Mouse (Mus musculus) neural tube, embryonic 14.5 days (tissue): ENCODE results near the gene Rasl11a. TPM values are rescaled to one million over a fixed set of nuclear protein-coding genes. Genes with fewer than 3 reads are reported as not detected.

Experiments used
- ATAC-seq: fragments of 200-750 bp; cut with Nextera tagmentation; 2 replicates; pipeline ENCODE4 v1.8.0; 2017; ENCODE audit warnings: low read depth, mild to moderate bottlenecking, moderate TSS enrichment, moderate library complexity
- H3K27ac ChIP-seq: fragments of 300-500 bp; sonication (generic); 2 replicates; pipeline ENCODE4 v1.5.1; 2014; ENCODE audit warnings: low read depth, mild to moderate bottlenecking, control low read depth, low read length, moderate library complexity, mixed read lengths
- H3K27me3 ChIP-seq: fragments of 300-500 bp; sonication (generic); 2 replicates; pipeline ENCODE4 v1.6.1; 2014; ENCODE audit warnings: low read length; ENCODE audit not compliant: control insufficient read depth, insufficient read depth
- H3K36me3 ChIP-seq: fragments of 300-500 bp; sonication (generic); 2 replicates; pipeline ENCODE4 v1.6.1; 2014; ENCODE audit warnings: low read length, mixed read lengths; ENCODE audit not compliant: control insufficient read depth, insufficient read depth
- H3K4me1 ChIP-seq: fragments of 300-500 bp; sonication (generic); 2 replicates; pipeline ENCODE4 v1.6.1; 2014; ENCODE audit warnings: low read length; ENCODE audit not compliant: control insufficient read depth, insufficient read depth
- H3K4me2 ChIP-seq: fragments of 300-500 bp; sonication (generic); 2 replicates; pipeline ENCODE4 v1.6.1; 2014; ENCODE audit warnings: mild to moderate bottlenecking, low read depth, low read length, control low read depth
- H3K4me3 ChIP-seq: fragments of 300-500 bp; sonication (generic); 2 replicates; pipeline ENCODE4 v1.5.1; 2014; ENCODE audit warnings: low read depth, low read length, control low read depth, mixed read lengths
- H3K9ac ChIP-seq: fragments of 300-500 bp; sonication (generic); replicated peaks from 2 replicates; pipeline ENCODE4 v1.6.1; 2014; ENCODE audit warnings: low read depth, mild to moderate bottlenecking, control low read depth, low read length, mixed read lengths
- H3K9me3 ChIP-seq: fragments of 300-500 bp; sonication (generic); 2 replicates; pipeline ENCODE4 v1.6.1; 2016; ENCODE audit warnings: low read length; ENCODE audit not compliant: control insufficient read depth
- WGBS: fragments of 180-500 bp; shearing (Covaris S2); extraction: QIAGEN DNeasy Blood & Tissue Kit; methylation state at CpG from one replicate; pipeline ENCODE4 v1.1.7; 2014; 5-methylcytosine and 5-hydroxymethylcytosine counted together
- polyA plus RNA-seq: library from polyadenylated mRNA; unstranded; fragments of >200 nt; fragmentation: Nextera tagmentation; extraction: Ambion mirVana; gene quantifications from 2 replicates; pipeline ENCODE4 v1.2.1, GENCODE M21; 2014

Rasl11a gene
- polyA plus RNA-seq, 1 experiment from 2014 or later, result 9.1 TPM

DNA sequence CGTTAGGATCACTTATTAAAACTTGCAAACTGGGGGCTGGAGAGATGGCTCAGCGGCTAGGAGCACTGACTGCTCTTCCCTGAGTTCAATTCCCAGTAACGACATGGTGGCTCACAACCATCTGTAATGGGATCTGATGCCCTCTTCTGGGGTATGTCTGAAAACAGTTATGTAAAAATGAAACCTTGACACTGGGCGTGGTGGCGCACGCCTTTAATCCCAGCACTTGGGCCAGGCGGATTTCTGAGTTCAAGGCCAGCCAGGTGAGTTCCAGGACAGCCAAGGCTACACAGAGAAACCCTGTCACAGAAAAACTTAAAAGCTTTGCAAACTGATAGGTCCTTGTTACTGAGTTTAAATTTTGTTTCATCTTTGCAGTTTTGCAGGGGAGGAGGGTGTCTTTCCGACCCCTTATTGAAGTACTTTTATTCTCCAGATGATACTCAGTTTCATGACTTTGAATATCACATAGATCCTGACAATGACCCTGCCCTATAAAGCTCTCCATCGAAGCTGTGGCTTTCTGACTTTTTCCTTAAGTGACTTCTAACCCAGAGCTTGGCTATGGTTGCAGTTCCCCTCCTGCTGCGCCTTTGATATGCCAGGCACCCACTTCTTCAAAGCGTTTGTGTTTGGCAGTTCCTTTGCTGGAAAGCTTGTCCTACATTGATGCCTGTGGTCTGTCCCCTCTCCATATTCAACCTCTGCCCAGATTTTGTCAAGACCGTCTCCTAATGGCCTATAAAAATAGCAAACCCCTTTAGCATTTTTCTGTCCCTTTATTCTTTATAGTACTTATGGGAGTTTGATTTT lies 5.8 kb upstream of the Rasl11a start:
- H3K27me3 ChIP-seq, result no peaks in the 10 kb centered on the region
- peaks cover 37% of the 10 kb centered on the region for H3K36me3 ChIP-seq
- no peak for ATAC-seq
- WGBS, result 48% methylated on average over 12 of the region's 12 CpGs
- H3K9me3 ChIP-seq, result no peaks in the 10 kb centered on the region
- no peak overlapping the region for H3K27ac ChIP-seq
- no peak overlapping the region for H3K9ac ChIP-seq
- peaks cover 9% of the 10 kb centered on the region for H3K4me1 ChIP-seq
- no peak overlapping the region for H3K4me3 ChIP-seq
- no peak overlapping the region for H3K4me2 ChIP-seq

DNA sequence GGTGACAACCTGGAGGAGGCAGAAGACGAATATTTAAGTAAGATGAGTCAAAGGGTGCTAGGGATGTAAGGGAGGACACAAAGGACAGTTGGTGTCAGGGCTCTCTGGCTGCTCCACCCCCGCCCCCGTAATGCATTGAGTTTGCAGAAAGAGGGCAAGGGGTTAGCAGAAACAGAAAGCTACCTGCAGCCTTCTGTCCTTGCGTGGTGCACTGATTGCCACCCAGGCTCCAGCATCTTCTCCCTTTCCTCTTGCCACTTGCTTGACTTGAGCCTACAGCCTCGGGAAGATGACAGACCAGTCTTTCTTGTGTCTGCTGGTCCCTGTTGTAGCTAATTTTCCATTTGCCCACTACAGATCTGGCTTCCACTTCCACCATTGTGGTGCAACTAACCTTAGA lies 5.1 kb upstream of the Rasl11a start:
- Histone ChIP-seq H3K9me3 (no peaks in the 10 kb centered on the region), H3K4me1 (0 out of 2 replicates have a peak, but pooled peaks cover 3% of the 10 kb centered on the region), H3K9ac (no peak overlapping the region), H3K36me3 (peaks cover 31% of the 10 kb centered on the region), H3K4me3 (no peak overlapping the region), H3K27ac (no peak overlapping the region), H3K4me2 (no peak overlapping the region), H3K27me3 (no peaks in the 10 kb centered on the region)
- ATAC-seq, result no peak
- WGBS, result 47% methylated on average over 5 of the region's 5 CpGs

DNA sequence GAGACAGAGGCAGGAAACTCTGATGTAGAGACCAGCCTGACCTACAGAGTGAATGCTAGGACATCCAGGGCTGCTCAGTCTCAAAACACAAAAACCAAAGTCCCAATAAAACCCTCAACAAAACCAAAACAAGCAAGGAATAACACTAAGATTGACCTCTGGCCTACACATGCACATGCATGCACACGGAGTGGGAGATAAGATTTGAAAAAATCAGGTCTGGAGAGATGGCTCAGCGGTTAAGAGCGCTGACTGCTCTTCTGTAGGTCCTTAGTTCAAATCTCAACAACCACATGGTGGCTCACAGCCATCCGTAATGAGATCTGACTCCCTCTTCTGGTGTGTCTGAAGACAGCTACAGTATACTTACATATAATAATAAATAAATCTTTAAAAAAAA lies 4.4 kb upstream of the Rasl11a start:
- Histone ChIP-seq H3K9me3 (no peaks in the 10 kb centered on the region), H3K4me2 (no peak overlapping the region), H3K4me1 (no peaks in the 10 kb centered on the region), H3K27me3 (no peaks in the 10 kb centered on the region), H3K36me3 (peaks cover 26% of the 10 kb centered on the region), H3K4me3 (no peak overlapping the region), H3K9ac (no peak overlapping the region), H3K27ac (no peak overlapping the region)
- no peak for ATAC-seq
- 91% methylated on average over 4 of the region's 4 CpGs for WGBS

DNA sequence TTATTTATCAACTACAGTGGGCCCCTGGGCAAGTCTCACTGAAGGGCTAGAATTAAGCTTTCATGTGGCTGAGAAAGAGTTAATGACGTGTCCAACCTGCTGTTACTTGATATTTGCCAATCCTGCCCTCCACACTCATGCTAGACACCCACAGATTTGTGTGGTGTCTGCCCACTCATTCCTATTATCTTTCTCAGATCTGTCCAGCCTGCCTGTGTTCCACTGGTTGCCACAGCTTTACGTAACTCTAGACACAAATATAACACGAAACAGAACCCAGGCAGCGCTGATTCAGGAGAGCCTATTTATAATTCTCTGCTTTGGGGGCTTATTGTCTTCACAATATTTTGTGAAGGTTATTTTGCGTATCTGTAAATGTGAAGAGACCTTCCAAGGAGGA lies 3.6 kb upstream of the Rasl11a start:
- Histone ChIP-seq H3K27ac (no peak overlapping the region), H3K4me2 (no peak overlapping the region), H3K36me3 (peaks cover 17% of the 10 kb centered on the region), H3K4me1 (no peaks in the 10 kb centered on the region), H3K9ac (no peak overlapping the region), H3K4me3 (no peak overlapping the region), H3K27me3 (no peaks in the 10 kb centered on the region), H3K9me3 (no peaks in the 10 kb centered on the region)
- no peak for ATAC-seq
- 91% methylated on average over 5 of the region's 5 CpGs for WGBS

DNA sequence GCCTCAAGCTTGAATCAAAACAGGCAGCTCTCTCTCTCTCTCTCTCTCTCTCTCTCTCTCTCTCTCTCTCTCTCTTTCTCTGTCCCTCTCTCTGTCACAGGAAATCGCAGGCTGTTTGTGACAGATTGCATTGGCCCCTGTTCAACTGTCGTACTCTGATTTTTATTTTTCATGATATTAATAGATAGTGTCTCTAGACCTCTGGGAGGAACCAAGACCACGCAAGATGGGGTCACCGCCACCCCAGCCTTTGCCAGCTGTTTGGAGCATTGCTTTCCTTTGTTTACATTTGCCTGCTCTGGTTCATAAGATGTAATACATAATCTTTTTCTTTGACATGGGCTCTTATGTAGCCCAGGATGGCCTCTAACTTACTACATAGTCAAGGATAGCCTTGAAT lies 2.9 kb upstream of the Rasl11a start:
- no peaks in the 10 kb centered on the region for H3K9me3 ChIP-seq
- peaks cover 10% of the 10 kb centered on the region for H3K36me3 ChIP-seq
- ATAC-seq, result no peak
- no peak overlapping the region for H3K27ac ChIP-seq
- no peak overlapping the region for H3K4me2 ChIP-seq
- H3K4me3 ChIP-seq, result no peak overlapping the region
- no peaks in the 10 kb centered on the region for H3K27me3 ChIP-seq
- WGBS, result 97% methylated on average over 4 of the region's 4 CpGs
- H3K9ac ChIP-seq, result no peak overlapping the region
- no peaks in the 10 kb centered on the region for H3K4me1 ChIP-seq

DNA sequence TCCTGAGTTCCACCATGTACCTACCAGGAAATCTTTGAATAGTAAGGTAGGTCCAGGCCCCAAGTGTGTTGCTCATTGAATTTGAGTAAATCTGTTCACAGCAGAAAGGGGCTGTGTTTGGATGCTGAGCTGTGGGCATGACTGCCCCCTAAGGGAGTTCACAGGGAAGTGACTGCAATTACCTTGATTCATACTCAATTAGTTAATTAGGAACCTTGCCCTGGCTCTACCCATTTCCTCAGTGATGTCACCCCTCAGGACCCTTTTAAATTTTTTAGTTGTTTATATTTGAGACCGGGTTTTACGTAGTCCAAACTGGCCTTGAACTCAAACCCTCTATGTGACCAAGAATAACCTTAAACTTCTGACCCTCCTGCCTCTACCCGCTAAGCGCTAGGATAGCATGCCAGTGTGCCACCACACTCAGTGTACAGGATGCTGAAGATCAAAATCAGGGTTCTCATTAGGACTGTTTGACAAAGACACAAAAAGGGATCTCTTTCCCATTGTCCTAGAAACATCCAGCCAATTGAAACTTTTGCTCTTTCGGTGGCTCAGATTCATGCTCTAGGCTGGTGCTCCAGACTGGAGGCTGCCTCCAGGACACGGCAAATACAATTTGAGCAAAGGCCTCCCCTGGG lies 450 bp upstream of the Rasl11a start:
- H3K27me3 ChIP-seq, result no peaks in the 10 kb centered on the region
- WGBS, result 8% methylated on average over 6 of the region's 6 CpGs
- peak overlapping the region; percentile 99 for H3K4me2 ChIP-seq
- H3K4me3 ChIP-seq, result peak overlapping the region; percentile 64
- H3K27ac ChIP-seq, result peak overlapping the region; percentile 44; the same call in 1 of the 2 replicates
- no peaks in the 10 kb centered on the region for H3K36me3 ChIP-seq
- peak overlapping the region; percentile 60 for H3K9ac ChIP-seq
- H3K4me1 ChIP-seq, result no peaks in the 10 kb centered on the region
- ATAC-seq, result peak; percentile 63
- H3K9me3 ChIP-seq, result no peaks in the 10 kb centered on the region

DNA sequence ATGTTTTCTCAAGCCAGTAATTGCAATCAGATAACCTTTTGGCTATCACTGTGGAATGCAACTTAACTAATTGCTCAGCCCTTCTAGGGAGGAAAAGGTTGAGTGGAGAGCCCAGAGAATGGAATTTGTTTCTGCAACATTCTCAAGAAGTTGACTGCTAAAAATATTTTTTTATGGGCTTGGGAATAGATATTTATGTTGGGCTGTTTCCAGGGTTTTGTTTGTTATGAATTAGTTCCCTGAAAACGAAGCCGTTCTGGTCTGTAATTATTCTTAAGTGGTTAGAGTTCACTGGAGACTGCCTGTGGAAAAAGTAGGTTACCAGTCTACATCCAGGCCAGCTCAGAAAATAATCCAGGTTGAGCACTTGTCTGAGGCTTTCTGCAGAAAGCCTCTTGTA lies 1.6 kb downstream of the Rasl11a start:
- Histone ChIP-seq H3K36me3 (no peaks in the 10 kb centered on the region), H3K9ac (no peak overlapping the region), H3K27ac (no peak overlapping the region), H3K27me3 (no peaks in the 10 kb centered on the region), H3K4me3 (no peak overlapping the region), H3K9me3 (no peaks in the 10 kb centered on the region), H3K4me1 (no peaks in the 10 kb centered on the region), H3K4me2 (no peak overlapping the region)
- WGBS, result 71% methylated on average over 2 of the region's 2 CpGs
- no peak for ATAC-seq

DNA sequence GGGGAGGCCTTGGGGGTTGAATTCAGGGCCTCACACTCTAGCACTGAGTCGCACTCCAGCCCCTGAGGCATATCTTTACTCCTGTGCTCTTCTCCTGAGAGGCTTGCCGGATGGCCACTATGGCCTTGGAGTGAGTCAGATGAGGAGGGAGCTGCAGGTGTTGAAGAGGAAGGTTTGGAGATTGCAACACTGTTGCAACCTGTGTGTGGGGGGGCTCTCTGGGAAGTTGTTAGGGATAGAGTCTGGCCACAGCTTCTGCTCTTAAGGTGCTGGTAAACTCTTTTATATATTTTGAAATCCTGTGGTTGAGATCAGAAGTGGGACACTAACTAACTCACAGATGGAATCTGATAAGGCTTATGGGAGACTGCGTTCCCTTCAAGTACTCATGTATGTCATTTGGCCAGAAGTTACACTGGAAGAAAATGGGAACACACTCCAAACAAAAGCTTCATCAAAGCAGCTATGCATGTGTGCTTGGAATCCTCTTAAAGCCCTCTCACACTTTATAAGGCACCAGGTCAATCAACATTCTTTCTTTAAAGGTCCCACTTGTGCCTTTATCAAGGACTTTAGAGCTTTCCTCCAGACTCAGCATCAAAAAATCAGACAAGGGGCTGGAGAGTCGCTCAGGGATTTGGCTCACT lies 4.2 kb downstream of the Rasl11a start:
- H3K27ac ChIP-seq, result no peak overlapping the region
- no peak overlapping the region for H3K9ac ChIP-seq
- no peak overlapping the region for H3K4me3 ChIP-seq
- no peaks in the 10 kb centered on the region for H3K9me3 ChIP-seq
- H3K27me3 ChIP-seq, result no peaks in the 10 kb centered on the region
- H3K4me1 ChIP-seq, result no peaks in the 10 kb centered on the region
- no peak for ATAC-seq
- 95% methylated on average over 4 of the region's 4 CpGs for WGBS
- no peak overlapping the region for H3K4me2 ChIP-seq
- no peaks in the 10 kb centered on the region for H3K36me3 ChIP-seq

DNA sequence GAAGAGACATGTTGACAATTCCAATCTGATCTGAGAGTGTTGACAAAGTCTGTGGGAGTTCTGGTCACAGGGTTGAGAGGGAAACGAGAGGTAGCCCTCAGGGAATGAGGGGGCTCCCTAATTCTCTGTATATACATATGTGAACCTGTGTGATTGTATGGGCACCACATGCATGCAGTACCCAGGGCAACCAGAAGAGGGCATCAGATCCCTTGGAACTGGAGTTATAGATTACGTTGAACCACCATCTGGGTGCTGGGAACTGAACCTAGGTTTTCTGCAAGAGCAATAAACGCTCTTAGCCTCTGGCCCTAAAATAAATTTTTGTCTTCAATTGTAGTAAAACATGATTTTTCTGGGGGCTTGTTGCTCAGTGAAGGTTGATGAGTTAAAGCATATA lies 11.2 kb downstream of the Rasl11a start:
- H3K4me1 ChIP-seq, result no peaks in the 10 kb centered on the region
- H3K9me3 ChIP-seq, result no peaks in the 10 kb centered on the region
- no peak overlapping the region for H3K27ac ChIP-seq
- WGBS, result 92% methylated on average over 3 of the region's 3 CpGs
- no peak for ATAC-seq
- no peaks in the 10 kb centered on the region for H3K36me3 ChIP-seq
- H3K27me3 ChIP-seq, result no peaks in the 10 kb centered on the region
- H3K4me3 ChIP-seq, result no peak overlapping the region
- H3K4me2 ChIP-seq, result no peak overlapping the region
- no peak overlapping the region for H3K9ac ChIP-seq
